Mouse (Mus musculus) cerebellum, adult (tissue): Measurements from ENCODE around the gene Sprr4.
"Not testable (repeated sequence)": the region's sequence is repeated elsewhere in the genome, so short reads cannot be mapped to it uniquely, and the experiment has no call there.

Experiments
- ATAC-seq: cut with Nextera tagmentation; 2 replicates; pipeline ENCODE4 v1.9.2; 2017; ENCODE audit warnings: mild to moderate bottlenecking, moderate library complexity, mixed read lengths; ENCODE audit not compliant: insufficient number of reproducible peaks, low FRiP score, low TSS enrichment

Gene Sprr4

GRCm38 (mm10) chr3:92500393-92500792 lies at the start of gene Sprr4:
Sprr4 (minus strand) TSS chr3:92500493.
- no peak for ATAC-seq

GRCm38 (mm10) chr3:92534411-92534810 lies 34.1 kb upstream of the Sprr4 start, which contains the start of gene 2310046K23Rik:
2310046K23Rik (minus strand) TSS chr3:92534511.
- no peak for ATAC-seq

GRCm38 (mm10) chr3:92512325-92512724 lies 12.0 kb upstream of the Sprr4 start:
- ATAC-seq = no peak

DNA sequence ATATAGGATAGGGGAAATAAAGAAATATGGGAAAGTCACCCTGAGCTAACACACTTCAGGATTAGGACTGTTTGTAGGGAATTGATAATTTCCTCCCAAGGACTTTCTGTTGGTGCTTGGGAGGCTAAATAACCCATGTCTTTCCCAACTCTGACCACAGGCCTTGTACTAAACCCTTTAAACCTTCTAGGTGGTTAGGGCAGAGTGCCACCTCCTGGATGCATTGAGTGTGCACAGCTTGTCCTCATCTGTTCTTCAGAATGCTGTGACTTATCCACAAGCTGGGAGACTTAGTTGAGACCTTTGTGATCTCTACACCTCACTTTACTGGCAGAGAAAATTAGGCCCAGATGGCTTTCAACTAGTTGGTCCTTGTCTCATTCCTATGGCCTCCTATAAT lies 10.5 kb upstream of the Sprr4 start:
- no peak for ATAC-seq

DNA sequence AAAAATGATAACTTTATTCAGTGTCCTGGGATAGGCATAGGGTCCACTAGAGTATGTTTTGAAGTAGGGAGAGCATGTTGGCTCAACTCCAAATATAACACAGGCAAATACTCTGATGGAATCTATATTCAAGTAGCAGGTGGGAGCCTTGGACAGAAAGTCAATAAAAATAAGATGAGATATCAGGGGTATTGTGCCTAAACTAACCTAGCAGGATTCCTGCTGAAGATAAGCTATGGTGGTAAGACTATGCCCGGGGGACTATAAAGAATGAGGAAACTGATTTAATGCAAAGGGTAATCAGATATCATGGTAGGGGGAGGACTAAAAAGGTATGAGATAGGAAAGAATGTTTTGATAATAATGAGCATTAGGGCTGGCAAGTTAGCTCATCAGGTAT lies 7.9 kb upstream of the Sprr4 start:
- no peak for ATAC-seq

DNA sequence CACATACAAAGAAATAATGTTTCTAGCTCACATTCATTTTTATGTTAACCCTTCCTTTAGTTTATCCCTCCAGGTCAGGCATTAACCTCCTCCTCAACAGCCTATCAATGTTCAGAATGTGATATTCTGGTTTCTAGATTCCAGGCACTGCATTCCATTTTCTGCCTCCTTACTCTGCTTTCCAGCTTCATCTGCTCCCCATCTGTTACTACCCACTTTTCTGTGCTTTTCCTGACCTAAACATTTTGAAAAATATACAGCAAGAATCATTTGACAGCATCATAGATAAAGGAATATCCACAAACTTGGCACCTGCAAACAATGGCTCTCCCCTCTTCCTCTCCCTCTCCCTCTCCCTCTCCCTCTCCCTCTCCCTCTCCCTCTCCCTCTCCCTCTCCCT lies 3.2 kb upstream of the Sprr4 start:
- ATAC-seq = no peak

DNA sequence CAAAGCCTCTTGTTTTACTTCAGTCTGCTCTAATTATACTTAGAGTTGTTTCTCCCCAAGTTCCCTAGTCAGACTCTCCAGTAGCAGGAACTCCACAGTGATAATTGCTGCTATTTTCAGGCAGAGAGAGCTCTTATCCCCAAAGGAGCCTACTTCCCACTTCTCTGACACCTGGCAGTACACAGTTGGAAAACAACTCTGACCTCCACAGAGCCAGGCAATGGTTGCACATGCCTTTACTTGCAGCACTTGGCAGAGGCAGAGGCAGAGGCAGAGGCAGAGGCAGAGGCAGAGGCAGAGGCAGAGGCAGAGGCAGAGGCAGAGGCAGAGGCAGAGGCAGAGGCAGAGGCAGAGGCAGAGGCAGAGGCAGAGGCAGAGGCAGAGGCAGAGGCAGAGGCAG lies 10.0 kb downstream of the Sprr4 start:
- ATAC-seq = not testable (repeated sequence)

- no peak for ATAC-seq
These were observed 14.0 kb downstream of the Sprr4 start for GRCm38 (mm10) chr3:92486307-92486706.

DNA sequence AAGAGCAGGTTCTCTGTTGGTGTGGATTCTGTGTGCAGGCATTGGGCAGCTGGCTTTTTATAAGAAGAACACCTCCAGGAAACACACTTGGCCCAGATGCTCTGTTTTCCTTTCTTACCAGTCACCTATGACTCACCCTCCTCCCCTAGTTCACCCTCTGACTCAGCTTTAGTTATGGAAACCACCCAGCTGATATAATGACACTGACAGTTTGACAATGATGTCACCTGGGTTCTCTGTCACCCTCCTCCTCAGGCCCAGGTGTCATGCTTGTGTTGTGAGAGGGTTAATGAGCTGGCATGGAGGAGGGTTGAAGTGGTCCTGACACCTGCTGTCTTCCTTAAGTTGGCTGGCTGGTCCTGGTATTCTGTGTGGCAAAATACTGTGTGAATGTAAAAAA lies 14.4 kb downstream of the Sprr4 start, which contains the start of gene Sprr1a:
Gene Sprr1a (minus strand): TSS at position 33 of the 400 bp plus-strand sequence.
- no peak for ATAC-seq

GRCm38 (mm10) chr3:92481249-92481648 lies 19.0 kb downstream of the Sprr4 start:
- ATAC-seq = not testable (repeated sequence)

GRCm38 (mm10) chr3:92470111-92470510 lies 30.2 kb downstream of the Sprr4 start:
- no peak for ATAC-seq

DNA sequence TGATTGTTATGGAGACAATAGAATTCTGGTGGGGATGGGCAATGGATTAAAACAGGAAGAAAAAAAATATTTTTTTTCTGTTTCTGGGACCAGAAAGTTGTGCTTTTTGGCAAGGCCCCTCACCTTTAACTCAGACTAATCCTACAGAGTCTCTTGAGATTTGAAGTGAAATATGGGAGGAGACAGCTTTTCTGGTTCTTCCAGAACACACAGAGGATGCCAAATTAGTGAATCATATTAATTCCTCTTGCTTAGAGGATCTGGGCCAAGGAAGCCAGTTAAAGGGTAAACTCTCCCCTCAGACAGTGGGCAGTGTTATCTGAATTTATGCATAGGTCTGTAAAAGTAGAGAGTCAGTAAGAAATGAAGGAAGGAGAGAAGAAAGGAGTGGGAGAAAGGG lies 32.9 kb downstream of the Sprr4 start:
- no peak for ATAC-seq

GRCm38 (mm10) chr3:92466576-92466975 lies 33.7 kb downstream of the Sprr4 start:
- ATAC-seq = no peak

DNA sequence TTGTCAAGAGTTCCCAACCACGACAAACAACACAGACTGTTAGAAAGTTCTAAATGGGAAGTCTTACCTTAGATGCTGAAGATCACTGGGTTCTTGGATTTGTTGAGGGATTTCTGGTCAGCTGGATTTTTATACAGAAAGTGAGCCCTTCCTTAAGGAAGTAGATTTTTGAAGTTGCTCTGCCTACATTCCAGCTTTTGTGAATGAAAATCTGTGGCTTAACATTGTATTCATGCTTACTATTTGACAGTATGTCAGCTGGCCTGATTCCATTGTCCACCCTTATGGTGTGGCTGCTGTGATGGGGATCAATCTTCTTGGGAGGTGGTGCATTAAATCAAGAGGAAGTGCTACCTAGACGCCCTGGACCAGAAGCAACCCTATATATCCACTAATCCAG lies 41.7 kb downstream of the Sprr4 start, which contains the start of gene Sprr3:
Gene Sprr3 (minus strand): TSS at position 101 of the 400 bp plus-strand sequence.
- ATAC-seq = no peak

- no peak for ATAC-seq
These were observed 45.1 kb downstream of the Sprr4 start for GRCm38 (mm10) chr3:92455151-92455550.
